Mouse (Mus musculus) hindbrain, embryonic 13.5 days (tissue): Measurements from ENCODE around the gene Zfp626. TPM values are rescaled to one million over a fixed set of nuclear protein-coding genes. Genes with fewer than 3 reads are reported as not detected.

Source experiments
- polyA plus RNA-seq: library from polyadenylated mRNA; unstranded; fragments of >200 nt; fragmentation: Nextera tagmentation; extraction: Ambion mirVana; gene quantifications from 2 replicates; pipeline ENCODE4 v1.2.1, GENCODE M21; 2015

Gene Zfp626
- polyA plus RNA-seq, 1 experiment from 2014 or later, result 2.3 TPM

Other genes starting within 250 kb of the Zfp626 start
- gene Akt2, start 215.6 kb upstream of the Zfp626 start, polyA plus RNA-seq, result 68.0 and 71.0 TPM in 2 replicates
- gene Ttc9b, start 153.3 kb upstream of the Zfp626 start, polyA plus RNA-seq, result 50.2 and 52.0 TPM in 2 replicates
- 13.0 and 13.2 TPM in 2 replicates for gene Map3k10, start 132.6 kb upstream of the Zfp626 start, polyA plus RNA-seq
- 10.8 and 12.1 TPM in 2 replicates for gene Zfp607b, start 117.9 kb upstream of the Zfp626 start, polyA plus RNA-seq
- gene Zfp60, start 75.8 kb upstream of the Zfp626 start, polyA plus RNA-seq, result 125 and 134 TPM in 2 replicates
- gene Zfp59, start 31.4 kb downstream of the Zfp626 start, polyA plus RNA-seq, result 10.5 and 11.0 TPM in 2 replicates
- gene Zfp607a, start 50.3 kb downstream of the Zfp626 start, polyA plus RNA-seq, result 1.4 and 1.6 TPM in 2 replicates
- gene Zfp974, start 122.3 kb downstream of the Zfp626 start, polyA plus RNA-seq, result 14.5 and 15.6 TPM in 2 replicates
- 29.8 and 33.5 TPM in 2 replicates for gene Zfp780b, start 172.0 kb downstream of the Zfp626 start, polyA plus RNA-seq
- 5.7 and 6.3 TPM in 2 replicates for gene Zfp850, start 206.9 kb downstream of the Zfp626 start, polyA plus RNA-seq
- gene Psmc4, start 242.9 kb downstream of the Zfp626 start, polyA plus RNA-seq, result 304 and 316 TPM in 2 replicates